Mouse (Mus musculus): ENCODE data around the gene Dhh.

DNA sequence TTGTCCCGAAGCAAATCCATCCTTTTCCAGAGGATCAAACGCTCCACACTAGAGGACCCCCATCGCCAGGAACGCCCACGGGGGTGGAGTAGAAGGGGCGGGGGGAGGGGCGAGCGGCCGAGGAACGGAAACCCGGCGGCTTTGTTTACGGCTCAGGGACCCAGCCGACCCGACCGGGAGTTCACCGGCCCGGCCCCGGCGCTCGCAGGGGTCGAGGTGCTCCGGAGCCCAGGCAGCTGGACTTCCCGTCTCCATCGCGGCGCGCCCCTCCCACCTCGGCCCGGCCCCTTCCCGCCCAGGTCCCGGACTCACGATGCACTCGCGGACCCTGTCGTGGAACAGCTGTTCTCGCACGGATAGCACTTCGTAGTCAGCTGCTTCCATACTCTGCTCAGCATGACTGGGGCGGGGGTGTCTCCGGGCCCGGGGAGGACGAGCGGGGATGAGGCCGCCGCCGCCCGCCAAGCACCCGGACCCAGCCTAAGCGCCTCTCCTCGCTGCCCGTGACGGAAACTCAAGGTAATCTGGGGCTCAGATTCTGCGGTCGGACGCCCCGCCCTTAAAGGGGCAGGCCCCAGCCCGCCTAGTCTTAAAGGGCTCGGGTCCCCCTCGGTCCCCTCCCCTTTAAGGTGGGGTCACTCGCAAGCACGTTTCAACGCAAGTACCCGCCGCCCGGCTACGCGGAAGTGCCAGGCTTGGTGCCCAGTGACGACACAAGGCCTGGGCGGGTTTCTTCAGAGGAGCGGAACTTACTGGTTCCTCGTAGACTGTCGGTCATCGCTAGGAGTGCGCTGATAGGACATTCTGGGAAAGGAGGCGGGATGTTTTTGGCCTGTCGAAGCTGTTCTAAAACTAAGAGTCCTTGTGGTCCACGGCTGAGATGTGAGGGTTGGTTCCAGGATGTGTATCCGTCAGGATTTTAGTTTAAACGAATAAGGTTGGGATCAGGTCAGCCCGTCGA lies 19.5 kb upstream of the Dhh start, which contains the start of gene Lmbr1l:
- TF ChIP-seq CTCF (IDR thresholded peaks at IDR 0.05; ENCODE audit: low read depth) (no peak), EP300 (IDR thresholded peaks at IDR 0.05; ENCODE audit: low read depth) (no peak)

Measured in liver, embryonic 14.5 days (tissue).